Mouse (Mus musculus) intestine, embryonic 14.5 days (tissue): ENCODE data around the gene Rgl2. TPM values are rescaled to one million over a fixed set of nuclear protein-coding genes. Genes with fewer than 3 reads are reported as not detected.
A peak's percentile ranks its signal among the peaks of the same experiment; 100 is the strongest.

Source experiments
- ATAC-seq: fragments of 200-750 bp; cut with Nextera tagmentation; replicated peaks from 2 replicates; pipeline ENCODE4 v1.8.0; 2017; ENCODE audit warnings: low read depth, moderate number of reproducible peaks, moderate TSS enrichment, moderate library complexity; ENCODE audit not compliant: low FRiP score, low TSS enrichment
- DNase-seq: peaks from one replicate; pipeline ENCODE4 v3.0.0-alpha.2; 2018; ENCODE audit warnings: low spot score
- H3K27ac ChIP-seq: fragments of 300-500 bp; sonication (generic); 2 replicates; pipeline ENCODE4 v1.5.1; 2014; ENCODE audit warnings: low read depth, mild to moderate bottlenecking, control low read depth
- H3K27me3 ChIP-seq: fragments of 300-500 bp; sonication (generic); replicated peaks from 2 replicates; pipeline ENCODE4 v1.6.1; 2014; ENCODE audit warnings: low read length, control low read depth; ENCODE audit not compliant: control insufficient read depth, insufficient read depth
- H3K36me3 ChIP-seq: fragments of 300-500 bp; sonication (generic); 2 replicates; pipeline ENCODE4 v1.6.1; 2014; ENCODE audit warnings: low read length, control low read depth; ENCODE audit not compliant: control insufficient read depth, insufficient read depth
- H3K4me1 ChIP-seq: fragments of 300-500 bp; sonication (generic); replicated peaks from 2 replicates; pipeline ENCODE4 v1.6.1; 2014; ENCODE audit warnings: low read length, control low read depth, mixed read lengths; ENCODE audit not compliant: control insufficient read depth, insufficient read depth
- H3K4me2 ChIP-seq: fragments of 300-500 bp; sonication (generic); 2 replicates; pipeline ENCODE4 v1.6.1; 2014; ENCODE audit warnings: low read length
- H3K4me3 ChIP-seq: fragments of 300-500 bp; sonication (generic); 2 replicates; pipeline ENCODE4 v1.5.1; 2014; ENCODE audit warnings: low read depth, low read length, control low read depth, mixed read lengths
- H3K9ac ChIP-seq: fragments of 300-500 bp; sonication (generic); 2 replicates; pipeline ENCODE4 v1.6.1; 2014; ENCODE audit warnings: mild to moderate bottlenecking, low read length
- H3K9me3 ChIP-seq: fragments of 300-500 bp; sonication (generic); 2 replicates; pipeline ENCODE4 v1.6.1; 2016; ENCODE audit warnings: low read length, control low read depth; ENCODE audit not compliant: control insufficient read depth
- WGBS: fragments of 180-500 bp; shearing (Covaris S2); extraction: QIAGEN DNeasy Blood & Tissue Kit; methylation state at CpG from one replicate; pipeline ENCODE4 v1.1.7; 2014; 5-methylcytosine and 5-hydroxymethylcytosine counted together
- polyA plus RNA-seq: library from polyadenylated mRNA; unstranded; fragments of >200 nt; fragmentation: Nextera tagmentation; extraction: Ambion mirVana; gene quantifications from 2 replicates; pipeline ENCODE4 v1.2.1, GENCODE M21; 2014

The Rgl2 gene
- polyA plus RNA-seq, 1 experiment from 2014 or later: 34.5 TPM

- Histone ChIP-seq H3K27me3 (no peaks in the 10 kb centered on the region), H3K4me1 (peaks cover 48% of the 10 kb centered on the region), H3K4me2 (peak overlapping the region; percentile 99), H3K27ac (peak overlapping the region; percentile 92), H3K4me3 (peak overlapping the region; percentile 99), H3K9ac (peak overlapping the region; percentile 99), H3K36me3 (peaks cover 43% of the 10 kb centered on the region), H3K9me3 (no peaks in the 10 kb centered on the region)
- ATAC-seq (no peak), DNase-seq (no peak)
- WGBS: 46% methylated on average over 5 of the region's 5 CpGs
Observed at GRCm38 (mm10) chr17:33953961-33954565, 24.7 kb downstream of the Rgl2 start.

- Histone ChIP-seq H3K9me3 (no peaks in the 10 kb centered on the region), H3K27me3 (no peaks in the 10 kb centered on the region), H3K4me2 (peak overlapping the region; percentile 99), H3K4me3 (peak overlapping the region; percentile 99), H3K4me1 (peaks cover 41% of the 10 kb centered on the region), H3K9ac (peak overlapping the region; percentile 99), H3K36me3 (peaks cover 46% of the 10 kb centered on the region), H3K27ac (peak overlapping the region; percentile 92)
- WGBS: under 1% methylated on average over 33 of the region's 33 CpGs
- no peak for DNase-seq
- peak; percentile 25 for ATAC-seq
Observed at GRCm38 (mm10) chr17:33954646-33955554, 25.6 kb downstream of the Rgl2 start.

- H3K9ac ChIP-seq: peak within 1 kb of the TSS; percentile 99
- H3K27me3 ChIP-seq: no peaks in the 10 kb centered on the region
- peaks cover 52% of the 10 kb centered on the region for H3K36me3 ChIP-seq
- no peaks in the 10 kb centered on the region for H3K9me3 ChIP-seq
- peaks cover 34% of the 10 kb centered on the region for H3K4me1 ChIP-seq
- H3K27ac ChIP-seq: peak within 1 kb of the TSS; percentile 92
- H3K4me3 ChIP-seq: peak within 1 kb of the TSS; percentile 99
- under 1% methylated on average over 50 of the region's 50 CpGs for WGBS
- ATAC-seq (peak; percentile 80), DNase-seq (peak; percentile 98)
- H3K4me2 ChIP-seq: peak within 1 kb of the TSS; percentile 99
Observed at GRCm38 (mm10) chr17:33955555-33956214, 26.3 kb downstream of the Rgl2 start, which contains the start of the genes Vps52 and Rps18. Gene Vps52 (plus strand): TSS chr17:33955812. Gene Rps18 (minus strand): TSS chr17:33956001.

GRCm38 (mm10) chr17:33956336-33956735, 27.0 kb downstream of the Rgl2 start:
- Histone ChIP-seq H3K4me2 (peak overlapping the region; percentile 99), H3K27me3 (no peaks in the 10 kb centered on the region), H3K9me3 (no peaks in the 10 kb centered on the region), H3K36me3 (peaks cover 58% of the 10 kb centered on the region), H3K4me3 (peak overlapping the region; percentile 99), H3K4me1 (peaks cover 34% of the 10 kb centered on the region), H3K27ac (peak overlapping the region; percentile 92), H3K9ac (peak overlapping the region; percentile 78)
- ATAC-seq: no peak
- 7% methylated on average over 10 of the region's 10 CpGs for WGBS
- no peak for DNase-seq

GRCm38 (mm10) chr17:33957493-33957892, 28.1 kb downstream of the Rgl2 start:
- no peak overlapping the region for H3K4me3 ChIP-seq
- DNase-seq (no peak), ATAC-seq (no peak)
- H3K9me3 ChIP-seq: no peaks in the 10 kb centered on the region
- no peak overlapping the region for H3K9ac ChIP-seq
- no peak overlapping the region for H3K4me2 ChIP-seq
- H3K36me3 ChIP-seq: peaks cover 62% of the 10 kb centered on the region
- no peak overlapping the region for H3K27ac ChIP-seq
- peaks cover 29% of the 10 kb centered on the region for H3K4me1 ChIP-seq
- WGBS: 91% methylated on average over 6 of the region's 6 CpGs
- no peaks in the 10 kb centered on the region for H3K27me3 ChIP-seq

- Histone ChIP-seq H3K9me3 (no peaks in the 10 kb centered on the region), H3K36me3 (peaks cover 62% of the 10 kb centered on the region), H3K4me3 (no peak overlapping the region), H3K9ac (no peak overlapping the region), H3K4me2 (no peak overlapping the region), H3K27ac (no peak overlapping the region), H3K4me1 (peaks cover 19% of the 10 kb centered on the region), H3K27me3 (no peaks in the 10 kb centered on the region)
- ATAC-seq (no peak), DNase-seq (no peak)
- 94% methylated on average over 11 of the region's 11 CpGs for whole genome bisulfite sequencing
Observed at GRCm38 (mm10) chr17:33958451-33958850, 29.1 kb downstream of the Rgl2 start.

- 95% methylated on average over 13 of the region's 13 CpGs for WGBS
- Histone ChIP-seq H3K4me2 (no peak overlapping the region), H3K27ac (no peak overlapping the region), H3K9me3 (no peaks in the 10 kb centered on the region), H3K4me1 (peaks cover 13% of the 10 kb centered on the region), H3K9ac (no peak overlapping the region), H3K36me3 (peaks cover 56% of the 10 kb centered on the region), H3K4me3 (no peak overlapping the region), H3K27me3 (no peaks in the 10 kb centered on the region)
- no peak for DNase-seq
- ATAC-seq: no peak
Observed at GRCm38 (mm10) chr17:33959135-33959534, 29.8 kb downstream of the Rgl2 start.

GRCm38 (mm10) chr17:33959948-33960347, 30.6 kb downstream of the Rgl2 start:
- Histone ChIP-seq H3K4me1 (peaks cover 7% of the 10 kb centered on the region; the same call in 1 of the 2 replicates), H3K27me3 (no peaks in the 10 kb centered on the region), H3K4me3 (no peak overlapping the region), H3K27ac (no peak overlapping the region), H3K9me3 (no peaks in the 10 kb centered on the region), H3K4me2 (no peak overlapping the region), H3K36me3 (peaks cover 52% of the 10 kb centered on the region), H3K9ac (no peak overlapping the region)
- 94% methylated on average over 15 of the region's 15 CpGs for WGBS
- ATAC-seq: no peak
- DNase-seq: no peak
